Mouse (Mus musculus): ENCODE results near the gene Qsox2. TPM values are rescaled to one million over a fixed set of nuclear protein-coding genes. Genes with fewer than 3 reads are reported as not detected.

Qsox2 gene
- total RNA-seq (2012; rRNA removed): 32.0 and 59.7 TPM in 2 replicates

DNA sequence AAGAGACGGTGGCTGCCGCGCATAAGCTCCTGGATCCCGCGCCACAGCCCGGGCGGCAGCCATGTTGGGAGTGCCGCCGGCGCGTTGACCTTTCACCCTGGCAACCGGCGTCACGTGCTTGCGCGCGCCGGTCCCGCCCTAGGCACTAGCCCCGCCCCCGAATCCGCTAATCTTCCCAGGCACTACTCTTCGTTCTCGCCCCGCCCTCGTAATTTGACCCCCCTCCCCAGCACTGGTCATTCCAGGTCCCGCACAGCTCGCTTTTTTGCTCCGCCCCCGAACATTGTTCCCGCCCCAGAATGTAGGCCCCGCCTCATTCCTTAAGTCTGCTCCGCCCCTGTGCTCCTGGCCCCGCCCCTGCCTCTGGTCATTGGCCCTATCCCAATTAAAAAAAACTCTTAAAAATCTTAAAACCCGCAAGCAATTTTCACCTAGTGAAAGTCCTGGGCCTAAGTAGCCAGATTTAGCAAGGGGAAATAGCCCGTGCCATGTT is at the start of gene Qsox2:
Qsox2 (minus strand) TSS at position 236 of the 493 bp plus-strand sequence.
- DNase-seq (ENCODE audit: low read depth, low spot score): peak; percentile 96
- peaks cover 2% of the 10 kb centered on the region; the same call in 1 of the 2 replicates for H3K36me3 ChIP-seq (ENCODE audit: control insufficient read depth, insufficient read depth, low read length, poor library complexity, severe bottlenecking)
- H3K4me3 ChIP-seq (ENCODE audit: insufficient read depth in 1 of 2, low read depth in 1 of 2, low read length in 2 of 2, poor library complexity in 1 of 2, severe bottlenecking in 1 of 2): peak within 1 kb of the TSS; percentile 87 to 92
- H3K4me1 ChIP-seq (ENCODE audit: control insufficient read depth in 2 of 2, insufficient read depth in 2 of 2, low read length in 2 of 2, poor library complexity in 1 of 2): no peaks in the 10 kb centered on the region; a peak in 1 of 4 replicates
- TF ChIP-seq CHD2 (IDR thresholded peaks at IDR 0.05; ENCODE audit: low read depth, low read length) (no peak), HCFC1 (IDR thresholded peaks at IDR 0.05; ENCODE audit: borderline replicate concordance, insufficient read depth, low read length) (peak; percentile 67; the same call in 1 of the 2 replicates), MAFK (IDR thresholded peaks at IDR 0.05; ENCODE audit: insufficient read depth, low read depth, low read length) (no peak), ZC3H11A (IDR thresholded peaks at IDR 0.05; ENCODE audit: borderline replicate concordance, low read depth, low read length) (no peak), ZNF384 (IDR thresholded peaks at IDR 0.05; ENCODE audit: low read depth, low read length) (peak; percentile 97)
- 0 out of 2 replicates have a peak within 1 kb of the TSS, but pooled peaks have one; percentile 3 for H3K27ac ChIP-seq (ENCODE audit: insufficient read depth, low read depth, low read length, poor library complexity, severe bottlenecking)
- H3K9ac ChIP-seq (ENCODE audit: insufficient read depth, low read depth, low read length, poor library complexity, severe bottlenecking): peak within 1 kb of the TSS; percentile 86
- in situ Hi-C loops (cut with MboI; ENCODE audit: low sequenced_read_pairs in 2 of 2, unreplicated experiment in 2 of 2): no loop called here
- H3K9me3 ChIP-seq (ENCODE audit: control insufficient read depth, insufficient read depth, low read depth, low read length): no peaks in the 10 kb centered on the region

GRCm38 (mm10) chr2:26286391-26286790 is 49.1 kb upstream of the Qsox2 start:
- Histone ChIP-seq H3K9ac (ENCODE audit: insufficient read depth, low read depth, low read length, poor library complexity, severe bottlenecking) (no peak overlapping the region), H3K4me3 (ENCODE audit: insufficient read depth in 1 of 2, low read depth in 1 of 2, low read length in 2 of 2, poor library complexity in 1 of 2, severe bottlenecking in 1 of 2) (no peak overlapping the region), H3K4me1 (ENCODE audit: control insufficient read depth in 2 of 2, insufficient read depth in 2 of 2, low read length in 2 of 2, poor library complexity in 1 of 2) (peaks cover 0 to 2% of the 10 kb centered on the region in 2 experiments; a peak in 1 of 4 replicates), H3K9me3 (ENCODE audit: control insufficient read depth, insufficient read depth, low read depth, low read length) (no peaks in the 10 kb centered on the region), H3K27ac (ENCODE audit: insufficient read depth, low read depth, low read length, poor library complexity, severe bottlenecking) (no peak overlapping the region), H3K36me3 (ENCODE audit: control insufficient read depth, insufficient read depth, low read length, poor library complexity, severe bottlenecking) (no peaks in the 10 kb centered on the region)
- no peak for TF ChIP-seq ZC3H11A (IDR thresholded peaks at IDR 0.05; ENCODE audit: borderline replicate concordance, low read depth, low read length)
- TF ChIP-seq ZNF384 (IDR thresholded peaks at IDR 0.05; ENCODE audit: low read depth, low read length): no peak
- no peak for TF ChIP-seq HCFC1 (IDR thresholded peaks at IDR 0.05; ENCODE audit: borderline replicate concordance, insufficient read depth, low read length)
- no peak for TF ChIP-seq MAFK (IDR thresholded peaks at IDR 0.05; ENCODE audit: insufficient read depth, low read depth, low read length)
- no peak for TF ChIP-seq CHD2 (IDR thresholded peaks at IDR 0.05; ENCODE audit: low read depth, low read length)
- DNase-seq (ENCODE audit: low read depth, low spot score): no peak
- in situ Hi-C loops (cut with MboI; ENCODE audit: low sequenced_read_pairs in 2 of 2, unreplicated experiment in 2 of 2): loop anchor here in 1 of 2 experiments (10.0 kb wide), 1 partner anchor 132 kb away; no protein-coding TSS in a partner anchor

DNA sequence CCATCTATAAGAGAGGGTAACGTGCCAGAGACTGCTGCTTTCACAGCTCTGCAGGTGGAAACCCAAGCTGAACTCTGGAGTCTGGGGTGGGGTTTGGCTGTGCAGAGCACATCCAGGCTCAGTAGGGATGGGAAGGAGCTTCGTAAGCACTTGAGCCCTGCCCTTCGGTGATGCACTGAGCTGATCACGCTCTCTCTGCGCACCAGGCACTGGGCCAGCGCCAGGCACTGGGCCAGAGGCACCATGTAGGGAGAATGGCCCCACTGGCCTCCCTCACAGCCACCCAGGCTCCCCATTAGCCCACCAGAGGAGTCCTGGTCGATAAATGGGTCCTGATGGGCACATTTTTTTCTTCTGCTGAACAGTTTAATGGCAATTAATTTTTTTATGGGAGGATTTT is 48.5 kb upstream of the Qsox2 start:
- Histone ChIP-seq H3K4me1 (ENCODE audit: control insufficient read depth in 2 of 2, insufficient read depth in 2 of 2, low read length in 2 of 2, poor library complexity in 1 of 2) (peaks cover 0 to 2% of the 10 kb centered on the region in 2 experiments; a peak in 1 of 4 replicates), H3K4me3 (ENCODE audit: insufficient read depth in 1 of 2, low read depth in 1 of 2, low read length in 2 of 2, poor library complexity in 1 of 2, severe bottlenecking in 1 of 2) (no peak overlapping the region), H3K27ac (ENCODE audit: insufficient read depth, low read depth, low read length, poor library complexity, severe bottlenecking) (no peak overlapping the region), H3K9me3 (ENCODE audit: control insufficient read depth, insufficient read depth, low read depth, low read length) (no peaks in the 10 kb centered on the region), H3K9ac (ENCODE audit: insufficient read depth, low read depth, low read length, poor library complexity, severe bottlenecking) (no peak overlapping the region), H3K36me3 (ENCODE audit: control insufficient read depth, insufficient read depth, low read length, poor library complexity, severe bottlenecking) (no peaks in the 10 kb centered on the region)
- in situ Hi-C loops (cut with MboI; ENCODE audit: low sequenced_read_pairs in 2 of 2, unreplicated experiment in 2 of 2): loop anchor here in 1 of 2 experiments (10.0 kb wide), 1 partner anchor 131 kb away; no protein-coding TSS in a partner anchor
- no peak for TF ChIP-seq ZNF384 (IDR thresholded peaks at IDR 0.05; ENCODE audit: low read depth, low read length)
- no peak for TF ChIP-seq MAFK (IDR thresholded peaks at IDR 0.05; ENCODE audit: insufficient read depth, low read depth, low read length)
- TF ChIP-seq ZC3H11A (IDR thresholded peaks at IDR 0.05; ENCODE audit: borderline replicate concordance, low read depth, low read length): no peak
- TF ChIP-seq HCFC1 (IDR thresholded peaks at IDR 0.05; ENCODE audit: borderline replicate concordance, insufficient read depth, low read length): no peak
- no peak for TF ChIP-seq CHD2 (IDR thresholded peaks at IDR 0.05; ENCODE audit: low read depth, low read length)
- DNase-seq (ENCODE audit: low read depth, low spot score): no peak

DNA sequence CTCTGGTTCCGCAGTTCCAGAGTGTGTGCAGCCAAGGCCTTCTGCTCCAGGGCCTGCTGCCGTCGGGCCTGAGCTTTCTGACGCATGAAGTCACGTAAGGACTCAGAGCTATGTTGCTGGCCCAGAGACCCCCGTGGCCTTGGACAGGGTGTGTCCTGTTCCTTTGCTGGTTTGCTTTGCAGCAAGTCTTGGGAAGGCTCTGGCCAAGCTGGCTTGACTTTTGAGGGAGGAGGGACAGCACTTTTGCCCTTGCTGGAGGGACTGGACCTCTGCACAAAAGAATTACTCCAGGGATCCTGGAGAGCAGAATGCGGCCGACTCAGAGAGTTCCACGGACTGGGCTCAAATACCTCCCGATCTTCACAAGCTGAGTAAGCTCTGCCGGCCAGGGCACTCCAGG is 43.3 kb upstream of the Qsox2 start:
- no peak overlapping the region for H3K27ac ChIP-seq (ENCODE audit: insufficient read depth, low read depth, low read length, poor library complexity, severe bottlenecking)

More for the DNA sequence above, 43.3 kb upstream of the Qsox2 start:
- in situ Hi-C loops (cut with MboI; ENCODE audit: low sequenced_read_pairs in 2 of 2, unreplicated experiment in 2 of 2): loop anchor here in 1 of 2 experiments (10.0 kb wide), 1 partner anchor 126 kb away; no protein-coding TSS in a partner anchor
- no peaks in the 10 kb centered on the region for H3K4me1 ChIP-seq (ENCODE audit: control insufficient read depth in 2 of 2, insufficient read depth in 2 of 2, low read length in 2 of 2, poor library complexity in 1 of 2)
- no peak overlapping the region for H3K4me3 ChIP-seq (ENCODE audit: insufficient read depth in 1 of 2, low read depth in 1 of 2, low read length in 2 of 2, poor library complexity in 1 of 2, severe bottlenecking in 1 of 2)
- no peaks in the 10 kb centered on the region for H3K36me3 ChIP-seq (ENCODE audit: control insufficient read depth, insufficient read depth, low read length, poor library complexity, severe bottlenecking)
- TF ChIP-seq ZC3H11A (IDR thresholded peaks at IDR 0.05; ENCODE audit: borderline replicate concordance, low read depth, low read length) (no peak), CHD2 (IDR thresholded peaks at IDR 0.05; ENCODE audit: low read depth, low read length) (no peak), ZNF384 (IDR thresholded peaks at IDR 0.05; ENCODE audit: low read depth, low read length) (no peak), HCFC1 (IDR thresholded peaks at IDR 0.05; ENCODE audit: borderline replicate concordance, insufficient read depth, low read length) (no peak), MAFK (IDR thresholded peaks at IDR 0.05; ENCODE audit: insufficient read depth, low read depth, low read length) (no peak)
- DNase-seq (ENCODE audit: low read depth, low spot score): no peak
- no peak overlapping the region for H3K9ac ChIP-seq (ENCODE audit: insufficient read depth, low read depth, low read length, poor library complexity, severe bottlenecking)
- H3K9me3 ChIP-seq (ENCODE audit: control insufficient read depth, insufficient read depth, low read depth, low read length): no peaks in the 10 kb centered on the region
